Mouse (Mus musculus) c-Kit-positive CD71-negative TER-119-negative erythroid progenitor cells, embryonic 14.5 days (primary cell): ENCODE results near the gene Ddx11.
"Not testable (repeated sequence)": the region's sequence is repeated elsewhere in the genome, so short reads cannot be mapped to it uniquely, and the experiment has no call there.

ENCODE experiments used
- DNase-seq: peaks from one replicate; pipeline ENCODE4 v3.0.0-alpha.2; 2013; ENCODE audit warnings: low read depth

The Ddx11 gene

DNA sequence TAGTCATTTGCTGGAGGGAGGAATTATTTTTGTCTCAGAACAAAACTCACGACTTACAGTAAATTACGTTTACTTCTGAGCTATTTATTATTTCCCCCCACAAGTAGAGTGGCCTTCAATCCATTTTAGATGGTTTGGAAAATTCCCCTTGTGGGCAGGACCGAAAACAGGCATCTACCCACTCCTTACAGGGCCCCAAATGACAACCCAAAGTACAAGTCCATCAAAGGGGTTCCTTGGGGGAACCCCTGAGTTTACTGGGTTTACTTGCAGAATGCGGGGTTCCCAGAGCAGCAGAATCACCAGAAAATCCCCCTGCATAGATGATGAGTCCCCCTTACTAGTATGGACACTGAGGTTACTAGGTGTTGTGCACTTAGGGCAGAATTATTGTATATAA is 11.2 kb upstream of the Ddx11 start:
- DNase-seq, result no peak

DNA sequence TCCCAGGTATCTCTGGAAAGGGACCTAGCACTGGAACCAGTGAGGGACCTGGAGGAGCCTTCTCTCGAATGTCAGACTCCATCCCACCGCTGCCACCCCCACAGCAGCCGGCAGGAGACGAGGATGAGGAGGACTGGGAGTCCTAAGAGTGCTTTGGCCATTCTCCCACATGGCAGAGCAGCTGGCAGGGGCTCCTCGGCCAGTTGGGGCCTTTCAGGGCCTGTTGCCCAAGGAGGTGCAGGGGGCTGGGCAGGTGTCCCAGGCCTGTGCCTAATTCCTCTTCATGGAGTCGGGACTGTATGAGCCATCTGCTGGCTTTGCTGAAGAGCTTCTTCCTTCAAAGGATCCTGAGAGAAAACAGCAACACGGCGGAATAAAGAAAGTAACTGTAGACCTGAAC is 4.3 kb upstream of the Ddx11 start:
- DNase-seq, result no peak

DNA sequence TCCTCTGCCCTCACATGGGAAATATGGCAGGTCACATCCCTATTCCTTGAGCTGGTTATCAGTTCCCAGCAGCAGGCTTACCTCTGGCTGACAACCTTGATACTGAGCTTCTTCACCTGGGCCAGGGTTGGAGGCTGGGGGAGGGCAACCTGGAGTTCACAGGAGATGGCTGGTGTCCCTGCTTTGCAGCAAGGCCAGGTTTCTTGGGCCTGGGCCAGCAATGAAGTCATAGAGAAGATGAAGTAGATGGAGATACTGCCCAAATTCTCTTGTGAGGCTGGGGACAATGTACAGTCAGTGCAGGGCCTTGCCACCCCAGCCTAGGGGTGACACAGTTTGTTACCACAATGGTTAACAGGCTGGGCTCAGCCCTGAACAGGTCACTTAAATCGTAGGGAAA is 2.6 kb upstream of the Ddx11 start:
- DNase-seq, result no peak

DNA sequence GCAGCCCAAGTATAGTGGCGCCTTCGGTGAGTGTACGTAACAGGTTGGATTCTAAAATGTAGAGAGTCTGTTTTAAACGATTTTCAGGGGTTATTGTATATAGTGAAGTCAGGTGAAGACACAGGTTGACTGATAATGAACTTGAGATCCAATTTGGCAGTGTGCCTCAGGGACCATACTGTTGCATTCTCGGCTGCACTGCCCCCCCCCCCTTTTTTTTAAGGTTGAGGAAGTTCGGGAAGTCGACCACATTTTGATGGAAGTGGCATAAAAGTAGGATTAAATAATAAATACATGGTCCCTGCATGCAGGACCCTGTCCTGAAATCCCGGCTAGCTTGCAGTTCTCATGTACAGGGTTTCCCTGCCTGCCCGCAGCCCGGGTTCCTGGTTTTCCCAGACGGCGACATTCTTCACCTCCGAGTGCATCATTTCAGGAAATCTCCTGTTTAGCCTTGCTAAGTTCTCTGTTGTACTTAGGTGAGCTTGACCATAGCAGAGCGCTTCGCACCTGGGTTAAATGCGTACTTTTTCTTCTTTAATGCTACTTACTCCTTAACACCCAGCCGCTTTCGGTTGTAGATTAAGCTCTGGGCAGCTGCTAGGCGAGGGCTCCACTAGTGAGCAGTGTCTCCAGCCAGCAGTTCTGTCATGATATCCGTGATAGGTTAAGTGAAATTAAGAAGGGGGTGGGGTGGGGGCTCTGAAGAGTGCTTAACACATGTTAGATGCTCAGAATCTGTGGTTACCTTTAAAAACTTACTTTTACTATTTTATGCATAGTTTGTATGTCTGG is 693 bp downstream of the Ddx11 start:
- DNase-seq, result no peak

DNA sequence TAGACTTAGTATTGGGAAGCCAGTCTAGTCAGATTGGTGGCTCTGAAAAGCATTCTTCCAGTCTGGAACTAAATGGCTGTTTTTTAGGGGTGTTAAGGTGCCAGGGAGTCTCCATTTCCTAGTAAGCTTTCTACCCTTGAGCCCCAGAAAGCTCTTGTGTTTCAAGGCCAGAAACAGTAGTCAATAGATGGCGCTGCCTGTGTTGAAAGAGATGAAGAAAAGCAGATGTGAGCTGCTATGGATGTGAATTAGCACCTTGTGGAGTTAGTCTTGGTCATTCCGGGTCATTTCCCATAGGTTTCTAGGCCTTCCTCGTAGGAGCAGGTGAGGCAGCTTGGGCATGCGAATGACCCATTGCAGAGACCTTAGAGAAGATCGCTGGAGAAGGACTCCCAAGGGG is 1.9 kb downstream of the Ddx11 start:
- DNase-seq, result no peak

DNA sequence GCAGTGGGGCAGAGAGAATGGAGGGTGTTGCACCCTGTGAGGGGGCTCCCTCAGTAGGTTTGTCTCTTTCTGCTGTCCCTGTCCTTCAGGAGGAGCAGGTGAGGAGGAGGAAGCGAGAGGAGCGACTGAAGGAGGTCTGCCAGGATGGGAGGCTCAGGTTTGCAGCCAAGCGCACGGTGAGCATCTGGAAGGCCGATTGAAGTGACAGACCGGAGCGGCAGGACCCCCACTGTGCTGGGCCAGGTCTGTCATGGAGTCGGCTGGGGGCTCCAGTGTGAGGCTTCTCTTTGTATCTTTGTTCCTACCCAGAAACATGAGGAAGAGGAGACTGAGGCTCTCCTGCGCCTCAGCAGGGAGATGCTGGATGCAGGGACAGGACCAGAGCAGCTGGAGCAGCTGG is 7.1 kb downstream of the Ddx11 start:
- no peak for DNase-seq

DNA sequence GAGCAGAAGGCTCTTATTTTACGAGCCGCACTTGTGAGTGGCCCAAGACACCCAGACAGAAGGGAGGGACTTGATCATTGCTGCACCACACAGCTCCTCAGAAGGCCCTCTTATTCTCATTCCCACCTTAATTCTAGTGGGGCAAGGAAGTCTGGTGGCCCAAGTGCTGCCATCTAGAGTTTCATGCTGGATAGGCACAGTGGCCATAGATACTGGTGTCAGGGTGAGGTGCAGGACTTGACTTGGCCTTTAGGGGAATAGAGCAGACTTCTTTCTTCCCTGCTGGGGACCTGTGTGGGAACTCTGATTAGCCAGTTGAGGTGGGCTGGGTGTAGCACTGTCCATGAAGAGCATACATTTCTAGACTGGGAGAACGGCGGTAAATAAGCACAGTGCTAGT is 7.9 kb downstream of the Ddx11 start:
- no peak for DNase-seq

DNA sequence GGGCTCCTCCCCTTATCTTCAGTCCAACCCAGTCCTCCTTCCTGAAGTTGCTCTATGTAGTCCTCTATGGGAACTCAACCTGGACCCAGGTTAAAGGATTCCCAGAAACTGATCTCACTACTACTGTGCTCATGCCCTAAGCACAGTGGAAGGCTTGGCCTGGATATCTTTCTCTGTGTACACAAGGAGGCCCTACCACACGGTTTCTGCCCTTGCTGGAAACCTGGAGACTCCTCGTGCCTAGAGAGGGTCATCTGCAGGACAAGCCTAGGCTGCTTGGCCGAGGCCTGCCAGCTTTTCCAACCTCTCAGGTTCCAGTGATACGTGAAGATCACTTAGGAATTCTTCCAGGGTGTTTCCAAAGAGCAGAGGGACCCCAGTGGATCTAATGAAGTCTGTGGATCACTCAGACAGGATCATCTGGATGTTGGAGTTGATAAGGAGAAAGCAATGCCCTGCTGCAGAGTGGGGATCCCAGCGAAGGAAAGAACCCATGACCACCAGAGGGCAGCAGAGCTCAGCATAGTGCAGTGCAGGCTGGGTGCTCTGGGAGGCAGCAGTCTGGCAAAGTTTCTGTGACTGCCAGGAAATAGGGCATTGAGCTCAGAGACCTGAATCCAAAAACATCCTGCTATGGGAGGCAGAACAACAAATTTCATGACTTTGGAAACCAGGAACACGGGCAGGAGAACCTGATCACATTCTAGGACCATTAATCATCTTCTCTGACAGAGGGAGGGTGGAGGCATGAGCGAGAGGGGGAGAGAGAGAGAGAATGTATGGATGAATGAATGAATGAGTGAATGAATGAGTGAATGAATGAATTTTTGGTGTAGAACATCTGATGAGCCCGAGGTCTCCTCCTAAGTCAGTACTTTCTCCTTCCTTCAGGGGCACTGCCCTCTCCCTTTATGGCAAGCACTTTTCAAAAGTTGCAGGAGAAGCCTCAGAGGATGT is 29.7 kb downstream of the Ddx11 start:
- not testable (repeated sequence) for DNase-seq

DNA sequence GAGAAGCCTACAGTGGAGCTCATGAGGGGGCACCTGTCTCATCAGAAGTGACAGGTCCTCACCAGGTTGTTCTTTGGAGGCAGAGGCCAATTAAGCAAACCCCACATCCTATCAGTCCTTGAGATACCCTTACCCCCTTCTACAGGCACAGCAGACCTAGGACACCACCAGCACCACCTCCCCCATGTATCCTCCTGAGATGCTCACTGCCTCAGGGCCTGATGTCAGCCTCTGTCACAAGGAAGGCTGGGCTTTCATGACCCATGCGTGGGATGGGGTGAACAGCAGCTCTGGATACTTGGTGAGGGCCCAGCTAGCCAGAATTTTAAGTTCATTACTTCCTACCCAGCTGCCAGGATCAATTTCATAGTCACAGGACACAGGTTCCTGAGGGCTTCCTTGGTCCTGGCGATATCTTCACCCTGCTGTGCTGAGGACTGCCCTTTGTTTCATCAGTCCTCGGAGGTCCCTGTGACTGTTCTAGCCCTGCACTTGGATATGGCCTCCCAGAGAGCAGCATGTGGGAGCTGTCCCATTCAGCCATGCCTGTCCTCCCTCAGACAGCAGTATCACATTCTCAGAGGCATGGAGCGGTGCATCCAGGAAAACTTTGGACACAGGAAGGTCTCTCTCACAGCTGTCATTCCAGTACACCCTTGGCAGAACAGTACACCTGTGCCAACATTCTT is 30.6 kb downstream of the Ddx11 start:
- DNase-seq, result not testable (repeated sequence)

DNA sequence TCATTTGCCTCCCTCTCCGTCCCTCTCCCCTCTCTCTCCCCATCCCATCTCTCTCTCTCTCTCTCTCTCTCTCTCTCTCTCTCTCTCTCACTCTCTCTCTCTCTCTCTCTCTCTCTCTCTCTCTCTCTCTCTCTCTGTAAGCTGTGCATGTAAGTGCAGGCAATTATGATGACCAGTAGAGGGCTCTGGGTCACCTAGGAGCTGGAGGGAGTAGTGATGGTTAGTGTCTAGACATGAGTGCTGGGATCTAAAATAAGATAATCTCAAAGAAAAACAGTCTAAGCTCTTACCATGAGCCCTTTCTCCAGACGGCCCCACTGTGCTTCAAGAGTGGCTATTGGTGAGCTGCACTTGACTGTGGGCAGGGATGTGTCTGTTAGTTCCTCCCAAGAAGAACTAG is 31.6 kb downstream of the Ddx11 start:
- DNase-seq, result no peak

DNA sequence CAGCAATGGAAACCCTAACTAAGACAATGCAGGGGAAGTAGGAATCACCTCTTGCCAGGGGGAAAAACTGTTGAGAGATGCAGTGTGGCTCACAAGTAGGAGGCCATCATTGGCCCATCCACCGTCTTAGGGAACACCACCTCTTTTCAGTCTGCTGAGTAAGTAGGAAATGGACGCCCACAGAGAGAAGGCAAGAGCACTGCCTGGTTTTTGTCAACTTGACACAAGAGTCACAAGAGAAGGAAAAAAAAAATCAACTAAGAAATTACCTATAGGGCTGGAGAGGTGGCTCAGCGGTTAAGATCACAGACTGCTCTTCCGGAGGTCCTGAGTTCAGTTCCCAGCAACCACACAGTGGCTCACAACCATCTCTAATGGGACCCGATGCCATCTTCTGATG is 35.0 kb downstream of the Ddx11 start:
- no peak for DNase-seq

DNA sequence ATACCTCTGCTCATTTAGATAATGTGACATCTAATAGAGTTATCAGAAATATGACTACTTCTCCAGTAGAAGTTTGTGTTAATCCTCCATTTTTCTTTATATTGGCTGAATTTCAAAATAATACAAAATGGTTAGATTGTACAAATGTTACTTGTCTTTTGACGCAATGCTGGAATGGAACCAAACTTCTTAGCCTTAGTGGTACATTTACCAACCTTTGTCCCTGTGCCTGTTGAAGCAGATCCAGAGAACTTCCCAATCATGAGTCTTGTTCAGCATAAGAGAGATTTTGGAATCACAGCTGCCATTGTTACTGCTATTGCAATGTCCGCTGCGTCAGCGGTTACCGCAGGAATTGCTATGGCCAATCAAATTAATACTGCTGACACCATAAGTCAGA is 43.8 kb downstream of the Ddx11 start:
- DNase-seq, result not testable (repeated sequence)

DNA sequence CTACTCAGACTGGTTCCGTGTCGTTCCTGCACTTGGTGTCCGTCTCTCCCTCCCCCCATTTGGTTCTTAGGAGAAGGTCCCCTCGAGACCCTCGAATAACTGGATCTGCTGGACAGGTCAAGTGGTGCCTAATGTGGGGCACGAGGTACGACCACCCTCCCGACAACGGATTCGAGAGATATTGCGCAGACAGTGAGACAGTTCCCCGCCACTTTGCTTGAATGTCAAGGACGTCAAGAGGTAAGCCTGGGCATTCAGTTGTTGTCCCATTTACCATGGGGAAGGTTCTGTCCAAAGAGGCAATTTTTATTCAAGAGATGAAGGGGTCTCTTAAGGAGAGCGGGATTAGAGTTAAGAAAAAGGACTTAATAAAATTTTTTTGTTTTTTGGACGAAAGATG is 47.7 kb downstream of the Ddx11 start:
- DNase-seq, result not testable (repeated sequence)

DNA sequence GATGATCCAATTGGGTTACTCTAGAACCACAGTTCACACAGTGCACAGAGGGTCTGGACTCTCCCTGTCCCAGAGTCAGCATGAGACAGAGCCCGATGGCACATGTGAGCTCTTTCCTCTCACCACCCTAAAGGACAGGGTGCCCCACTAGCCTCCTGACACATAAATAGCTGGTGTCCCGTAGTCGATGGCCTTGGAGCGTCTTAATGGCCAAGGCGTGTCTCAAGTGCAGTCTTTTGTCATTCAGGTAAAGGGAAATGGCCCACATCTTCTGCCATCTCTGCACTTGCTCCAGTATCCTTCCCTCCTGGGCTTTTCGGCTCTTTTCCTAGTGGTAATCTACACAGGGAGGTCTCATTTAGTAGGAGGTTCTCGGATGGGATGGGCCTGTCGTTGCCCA is 67.3 kb downstream of the Ddx11 start:
- DNase-seq, result no peak

DNA sequence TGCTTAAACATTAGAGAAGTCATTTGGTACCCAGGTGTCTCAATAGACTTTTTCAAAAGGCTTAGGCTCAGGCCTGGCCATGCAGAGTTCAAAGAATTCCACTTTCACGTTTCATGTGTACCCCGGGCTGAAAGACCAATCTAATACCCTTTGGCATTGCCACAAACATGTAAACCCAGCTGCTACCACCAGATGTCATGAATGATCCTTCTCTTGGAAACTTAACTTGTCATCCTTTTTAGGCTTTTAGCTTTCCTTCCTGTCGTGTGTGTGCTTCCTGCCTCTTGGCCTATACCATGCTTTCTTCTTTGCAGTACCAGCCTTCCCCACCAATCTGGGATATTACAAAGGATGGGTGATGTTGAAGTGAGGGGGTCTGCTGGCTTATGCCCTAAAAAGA is 73.7 kb downstream of the Ddx11 start:
- no peak for DNase-seq
